Mouse (Mus musculus) kidney, postnatal 36 days (tissue): ENCODE measurements around the gene 9530003J23Rik.
"Not testable (repeated sequence)": the region's sequence is repeated elsewhere in the genome, so short reads cannot be mapped to it uniquely, and the experiment has no call there.

Experiments used
- DNase-seq, 2 experiments: peaks; one replicate each; pipeline ENCODE4 v3.0.0; 2021 to 2022; ENCODE audit warnings: mixed read lengths in 2 of 2

9530003J23Rik gene

DNA sequence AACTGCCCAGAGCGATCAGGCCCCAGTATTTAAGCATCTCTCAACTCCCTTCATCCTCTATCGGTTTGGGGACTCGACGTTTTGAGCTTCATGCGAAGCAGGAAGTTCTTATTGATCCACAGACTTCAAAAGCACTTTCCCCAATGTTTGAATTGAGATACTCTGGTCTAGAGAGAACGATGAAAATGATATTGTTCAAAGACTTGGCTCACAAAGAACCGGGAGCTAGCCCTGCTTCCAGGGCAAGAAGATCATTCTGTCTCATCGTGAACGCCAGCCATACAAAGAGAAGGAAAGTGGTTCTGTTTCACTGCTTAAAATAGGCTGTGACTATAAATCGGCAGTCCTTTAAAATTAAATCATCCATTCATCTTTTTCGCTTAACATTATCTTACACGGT, at the start of gene 9530003J23Rik:
TSS of gene 9530003J23Rik (minus strand) at position 101 of the 400 bp plus-strand sequence.
- DNase-seq: no peak

DNA sequence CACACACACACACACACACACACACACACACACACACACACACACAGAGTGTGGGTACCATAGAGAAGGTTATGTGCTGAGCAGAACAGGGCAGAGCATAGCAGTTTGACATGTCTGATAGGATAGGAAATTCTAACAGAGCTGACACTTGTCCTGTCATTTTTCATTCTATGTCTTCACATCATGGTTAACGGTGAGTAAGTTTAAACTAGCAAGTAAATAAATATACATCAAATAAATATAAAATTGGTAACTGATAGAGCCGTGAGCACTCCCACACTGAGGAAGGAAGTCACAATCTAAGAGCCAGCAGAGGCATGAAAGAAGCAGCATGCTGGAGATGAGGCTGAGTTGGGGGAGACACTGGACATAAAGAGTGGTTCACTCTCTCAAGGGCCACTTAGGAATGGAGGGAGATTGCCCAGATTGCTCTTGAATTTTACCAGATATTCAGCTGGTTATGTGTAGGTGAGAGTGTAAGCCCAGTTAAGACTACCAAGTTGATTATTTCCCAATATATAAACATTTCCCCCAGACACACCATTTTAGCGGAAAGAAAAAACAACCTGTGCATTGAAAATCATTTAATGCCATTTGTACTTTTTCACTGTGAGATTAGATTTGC, 48.8 kb upstream of the 9530003J23Rik start:
- DNase-seq: no peak

GRCm38 (mm10) chr10:117286366-117286970, 48.0 kb upstream of the 9530003J23Rik start:
- DNase-seq: no peak

DNA sequence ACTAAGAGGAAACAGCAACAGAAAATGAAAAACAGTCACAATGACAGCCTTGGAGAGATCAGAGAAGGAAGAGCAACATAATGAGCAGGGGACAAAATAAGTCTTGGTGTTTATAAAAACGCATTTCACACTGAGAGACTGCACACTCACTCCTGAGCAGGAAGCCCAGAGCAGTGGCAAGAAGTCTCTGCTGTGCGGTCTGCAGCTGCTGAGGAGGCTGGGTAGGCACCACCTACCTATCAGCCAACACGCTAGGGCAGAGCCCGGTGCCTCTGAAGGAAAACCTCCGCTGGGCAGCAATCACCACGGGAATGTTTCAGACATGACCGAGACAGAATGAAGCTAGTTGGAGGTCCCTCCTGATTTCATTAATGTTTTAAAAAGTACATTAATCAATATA, 47.1 kb upstream of the 9530003J23Rik start:
- DNase-seq: not testable (repeated sequence)

GRCm38 (mm10) chr10:117284578-117285520, 46.3 kb upstream of the 9530003J23Rik start:
- no peak for DNase-seq

DNA sequence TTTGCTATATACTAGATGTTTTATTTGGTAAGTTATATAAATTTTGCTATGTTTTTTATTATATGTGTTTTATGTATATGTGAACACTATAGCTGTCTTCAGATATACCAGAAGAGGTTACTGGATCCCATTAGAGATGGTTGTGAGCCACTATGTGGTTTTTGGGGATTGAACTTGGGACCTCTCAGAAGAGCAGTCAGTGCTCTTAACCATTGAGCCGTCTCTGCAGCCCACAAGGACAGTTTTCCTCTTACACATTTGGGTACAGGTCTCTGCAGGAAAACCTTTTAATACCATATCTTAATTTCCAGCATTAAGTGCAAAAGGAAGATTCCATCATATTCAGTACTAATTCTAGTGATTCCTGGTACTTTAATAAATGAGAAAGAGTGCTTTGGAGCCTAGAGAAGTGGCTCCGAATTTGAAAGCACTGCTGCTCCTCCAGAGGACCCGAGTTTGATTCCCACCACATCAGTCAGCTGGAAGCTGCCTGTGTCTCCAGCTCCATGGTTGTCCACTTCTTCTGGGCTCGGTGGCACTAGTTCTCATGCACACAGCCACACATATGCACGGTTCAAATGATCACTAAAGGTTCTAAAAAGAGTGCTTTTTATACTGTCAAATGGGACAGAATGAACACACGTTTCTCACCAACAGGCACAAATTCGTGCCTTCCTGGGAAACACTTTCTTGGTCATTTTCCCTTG, 45.5 kb upstream of the 9530003J23Rik start:
- DNase-seq: no peak

DNA sequence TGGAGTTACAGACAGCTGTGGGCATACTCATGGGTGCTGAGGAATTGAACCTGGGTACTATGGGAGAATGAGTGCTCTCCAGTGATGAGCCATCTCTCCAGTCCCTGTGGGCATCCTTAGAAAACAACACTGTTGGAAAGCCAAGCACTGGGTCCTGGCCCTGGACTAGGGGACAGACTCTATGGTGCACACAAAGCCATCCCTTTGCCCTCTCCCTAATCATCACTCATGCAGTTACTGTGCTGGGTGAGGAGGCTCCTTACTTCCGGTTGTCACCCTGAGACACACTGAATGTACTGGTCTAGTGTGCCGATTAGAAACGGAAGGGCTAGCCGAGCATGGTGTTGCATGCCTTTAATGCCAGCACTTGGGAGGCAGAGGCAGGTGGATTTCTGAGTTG, 44.7 kb upstream of the 9530003J23Rik start:
- not testable (repeated sequence) for DNase-seq

GRCm38 (mm10) chr10:117282551-117282950, 44.0 kb upstream of the 9530003J23Rik start:
- DNase-seq: no peak

- DNase-seq: peak; percentile 7 to 9
These were observed 43.5 kb upstream of the 9530003J23Rik start, which contains the start of gene Lyz2 for GRCm38 (mm10) chr10:117282049-117282448. Gene Lyz2 (minus strand): TSS chr10:117282321.

DNA sequence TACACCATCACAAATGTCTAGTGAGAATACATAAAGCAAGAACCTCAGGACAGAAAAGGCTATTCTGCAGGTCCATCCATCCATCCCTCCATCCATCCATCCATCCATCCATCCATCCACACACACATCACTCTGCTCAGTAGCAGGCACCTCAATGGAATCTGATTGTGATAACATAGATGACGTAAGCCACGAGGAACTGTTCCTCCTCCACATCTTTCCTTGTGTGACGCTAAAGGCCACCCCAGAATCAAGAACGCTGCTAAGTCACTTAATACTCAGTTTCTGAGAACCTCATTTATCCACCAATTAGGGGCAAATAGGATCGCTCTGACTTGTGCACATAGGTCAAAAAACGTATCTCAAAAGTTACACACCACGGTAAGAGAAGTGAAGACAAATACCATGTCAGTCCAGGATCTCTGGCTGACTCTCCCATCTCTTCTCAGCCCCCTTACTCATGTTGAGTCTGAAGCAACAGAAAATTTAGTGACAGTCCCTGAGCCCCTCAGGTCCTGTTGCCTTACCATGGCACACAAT, 42.9 kb upstream of the 9530003J23Rik start:
- no peak for DNase-seq

GRCm38 (mm10) chr10:117280000-117280399, 41.5 kb upstream of the 9530003J23Rik start:
- peak in 1 of 2 experiments; percentile 9 for DNase-seq

DNA sequence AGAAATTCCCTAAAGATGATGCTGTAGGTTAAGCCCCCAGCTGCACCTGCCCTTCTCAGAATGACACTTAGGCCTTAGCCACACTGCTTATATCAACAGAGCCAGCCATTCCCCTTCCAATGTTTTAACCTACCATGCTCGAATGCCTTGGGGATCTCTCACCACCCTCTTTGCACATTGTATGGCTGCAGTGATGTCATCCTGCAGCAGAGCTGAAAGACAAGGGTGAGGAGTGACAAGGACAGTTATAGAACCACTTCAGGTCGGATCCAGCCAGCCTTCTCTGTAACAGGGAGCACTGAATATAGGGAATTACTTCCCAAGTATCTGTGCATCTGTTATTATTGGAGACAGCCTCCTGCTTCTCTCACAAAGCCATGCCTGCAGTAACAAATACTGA, 40.0 kb upstream of the 9530003J23Rik start:
- DNase-seq: not testable (repeated sequence)

GRCm38 (mm10) chr10:117277779-117278178, 39.3 kb upstream of the 9530003J23Rik start:
- DNase-seq: not testable (repeated sequence)

- no peak for DNase-seq
These were observed 37.3 kb upstream of the 9530003J23Rik start for GRCm38 (mm10) chr10:117275681-117276369.

GRCm38 (mm10) chr10:117274645-117275044, 36.1 kb upstream of the 9530003J23Rik start:
- not testable (repeated sequence) for DNase-seq

GRCm38 (mm10) chr10:117272023-117272422, 33.5 kb upstream of the 9530003J23Rik start:
- peak in 1 of 2 experiments; percentile 23 for DNase-seq

DNA sequence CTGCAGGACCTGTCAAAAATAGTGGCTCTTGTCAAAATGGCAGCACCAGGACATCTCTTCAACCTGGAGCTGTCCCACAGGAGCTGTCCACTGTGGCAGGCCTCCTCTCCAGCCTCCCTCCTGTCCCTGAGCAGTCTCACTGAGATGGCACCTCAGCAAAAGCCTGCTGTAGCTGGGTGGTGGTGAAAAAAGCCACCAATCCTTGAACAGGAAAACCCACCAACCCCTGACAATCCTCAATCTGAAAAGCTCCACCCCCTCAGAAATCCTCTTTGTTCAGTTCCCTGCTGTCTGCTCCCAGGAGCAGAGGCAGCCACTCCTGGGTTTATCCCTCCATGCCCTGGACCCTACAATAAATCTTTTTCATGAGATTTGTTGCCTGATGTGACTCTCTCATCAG, 21.4 kb upstream of the 9530003J23Rik start:
- DNase-seq: no peak

DNA sequence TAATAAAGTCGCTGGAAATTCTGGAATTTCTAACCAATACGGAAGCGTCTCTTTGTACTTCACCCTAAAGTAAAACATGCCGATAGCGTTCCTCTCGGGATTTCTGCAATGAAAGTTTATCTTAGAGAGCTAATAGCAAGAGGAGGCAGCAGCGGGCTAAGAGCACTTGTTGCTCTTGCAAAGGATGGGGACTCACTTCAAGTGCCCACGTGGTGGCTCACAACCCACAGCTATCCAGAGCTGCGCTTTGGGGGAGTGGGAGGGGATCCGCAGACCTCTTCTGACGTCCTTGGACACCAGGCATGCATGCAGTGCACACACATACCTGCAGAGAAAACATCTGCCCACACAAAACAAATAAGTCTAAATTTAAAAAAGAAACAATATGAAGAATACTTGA, 2.6 kb downstream of the 9530003J23Rik start:
- no peak for DNase-seq

DNA sequence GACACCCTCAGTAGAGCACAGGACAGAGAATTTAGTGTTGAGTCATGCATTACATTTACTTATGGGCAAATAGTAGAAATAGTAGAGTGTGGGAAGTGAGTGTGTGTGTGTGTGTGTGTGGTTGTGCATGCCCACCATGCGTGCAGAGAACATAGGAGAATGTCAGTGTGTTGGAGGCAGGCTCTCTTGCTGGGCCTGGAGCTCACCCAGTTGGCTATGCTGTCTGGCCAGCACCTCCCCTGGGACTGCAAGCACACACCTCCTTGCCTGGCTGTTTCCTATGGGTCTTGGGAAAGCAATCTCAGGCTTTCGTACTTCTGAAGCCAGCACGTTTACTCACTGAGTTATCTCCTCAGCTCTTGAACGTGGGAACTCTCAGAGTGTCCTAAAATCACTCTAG, 3.7 kb downstream of the 9530003J23Rik start:
- no peak for DNase-seq

DNA sequence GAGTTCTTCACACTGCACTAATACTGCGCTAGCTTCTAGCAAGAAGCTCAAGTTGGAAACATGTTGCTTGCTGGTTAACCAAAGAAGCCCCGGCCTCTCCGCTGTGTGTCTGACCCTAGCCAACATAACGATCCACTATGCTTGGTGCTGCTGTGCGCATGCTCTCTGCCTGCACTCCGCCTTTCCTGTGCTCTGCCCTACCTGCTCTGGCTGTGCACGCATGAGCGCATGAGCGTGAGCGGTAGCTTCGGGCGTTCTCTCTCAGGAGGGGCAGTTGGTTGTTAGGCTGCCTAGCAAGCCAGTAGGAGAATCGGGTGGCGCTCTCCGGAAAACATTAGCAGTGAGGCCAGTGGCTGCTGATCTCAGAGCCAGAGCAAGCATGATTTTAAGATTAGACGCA, 8.7 kb downstream of the 9530003J23Rik start:
- DNase-seq: peak; percentile 83 to 87

DNA sequence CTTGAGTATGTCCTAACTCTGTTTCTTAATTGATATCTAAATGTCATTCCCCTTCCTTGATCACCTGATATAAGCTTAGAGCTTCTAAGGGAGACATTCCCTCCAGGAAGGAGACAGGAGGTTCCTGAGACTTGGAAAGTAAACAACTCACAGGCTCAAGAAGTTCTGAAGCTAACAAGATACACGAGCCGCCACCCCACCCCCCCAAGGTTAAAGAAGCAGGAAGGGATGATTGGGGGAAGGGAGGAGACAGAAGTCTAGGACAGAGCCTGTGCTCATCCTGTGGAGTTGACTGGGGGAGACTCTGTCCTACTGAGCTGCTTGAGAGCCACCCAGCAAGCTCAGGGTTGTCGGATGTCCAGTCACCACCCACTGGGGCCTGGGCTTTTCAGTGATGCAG, 12.5 kb downstream of the 9530003J23Rik start:
- no peak for DNase-seq

DNA sequence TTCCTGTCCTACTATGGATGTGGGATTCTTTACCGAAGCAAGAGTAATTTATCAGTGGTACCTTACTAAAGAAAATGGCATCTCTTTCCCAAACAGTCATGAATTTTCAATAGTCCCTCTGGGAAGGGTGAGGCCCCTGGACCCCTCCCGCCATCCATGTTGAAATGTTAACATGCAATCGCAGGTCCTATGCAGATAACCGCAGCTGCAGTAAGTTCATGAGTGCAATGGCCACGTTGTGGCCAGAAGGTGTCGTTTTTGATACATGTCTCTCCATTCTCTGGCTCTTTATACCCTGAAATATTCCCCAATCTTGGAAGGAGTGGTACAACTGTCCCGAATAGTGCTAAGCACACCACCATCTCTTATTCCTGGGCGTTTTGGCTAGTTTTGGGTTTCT, 13.4 kb downstream of the 9530003J23Rik start:
- peak in 1 of 2 experiments; percentile 21 for DNase-seq
